ENCODE assay signal across 8 mouse cellular contexts in genomic region chr6:146725384-146725791, GRCm38 (mm10). TPM values are rescaled to one million over a fixed set of nuclear protein-coding genes. Genes with fewer than 3 reads are reported as not detected.
DNase-seq lines count a peak whose midpoint lies in the region; ATAC-seq and TF ChIP-seq lines count a peak whose summit lies in the region.

No protein-coding gene starts in this region.

- no peaks in the 10 kb centered on the region for H3K27me3 ChIP-seq in liver, postnatal 0 days (ENCODE audit: insufficient read depth, low read length)

- peak; percentile 29 to 33 for DNase-seq in left cerebral cortex, postnatal 25 days (ENCODE audit: low spot score in 2 of 2)
- no peak for DNase-seq in left cerebral cortex, postnatal 36 days (ENCODE audit: low spot score in 2 of 2)
- DNase-seq in NIH3T3 (ENCODE audit: low read depth): peak; percentile 59
- DNase-seq in hindlimb bud, embryonic 11.5 days (ENCODE audit: extremely low spot score, low read depth, low spot score): peak; percentile 22
- DNase-seq in liver, postnatal 0 days: no peak
- peak; percentile 16 for DNase-seq in retina, postnatal 7 days (ENCODE audit: low read depth, low spot score)
- DNase-seq in thymus, postnatal 36 days: no peak

- H3K36me3 ChIP-seq in liver, postnatal 0 days (replicated peaks; ENCODE audit: insufficient read depth, low read length): no peaks in the 10 kb centered on the region

- peak overlapping the region; percentile 89 for H3K4me3 ChIP-seq in embryonic fibroblast, embryonic 13.5 days (ENCODE audit: insufficient read depth, low read length)
- peak overlapping the region; percentile 91 for H3K4me3 ChIP-seq in liver, postnatal 0 days (ENCODE audit: low read depth, low read length)

- intact Hi-C loops in left cerebral cortex, postnatal 25 days (cut with DNase I): loop anchor here (5.0 kb wide), 3 partner anchors 37 to 143 kb away; partner anchors contain the start of genes Med21 and Tm7sf3
- intact Hi-C loops in left cerebral cortex, postnatal 36 days (cut with DNase I): loop anchor here (5.0 kb wide), 2 partner anchors 37 to 83 kb away; partner anchors contain the start of genes Med21 and Tm7sf3

- H3K4me2 ChIP-seq in liver, postnatal 0 days (ENCODE audit: low read depth, low read length): peak overlapping the region; percentile 99

- TF ChIP-seq CTCF in embryonic fibroblast, embryonic 13.5 days (IDR thresholded peaks at IDR 0.05; ENCODE audit: borderline replicate concordance, insufficient read depth, low read length): no peak
- no peak for TF ChIP-seq CTCF in liver, postnatal 0 days (IDR thresholded peaks at IDR 0.05; ENCODE audit: low read depth)

- H3K4me1 ChIP-seq in embryonic fibroblast, embryonic 13.5 days (ENCODE audit: control insufficient read depth, insufficient read depth, low read length): no peaks in the 10 kb centered on the region; the same call in none of the 2 replicates
- peaks cover 6% of the 10 kb centered on the region; the same call in 1 of the 2 replicates for H3K4me1 ChIP-seq in liver, postnatal 0 days (ENCODE audit: insufficient read depth)

- no peak for TF ChIP-seq EP300 in liver, postnatal 0 days (IDR thresholded peaks at IDR 0.05; ENCODE audit: low read depth)

- ATAC-seq in liver, postnatal 0 days: peak; percentile 26

- WGBS in liver, postnatal 0 days (ENCODE audit: insufficient replicate concordance): 2% methylated on average over 30 of the region's 30 CpGs

- no peak for TF ChIP-seq POLR2A in embryonic fibroblast, embryonic 13.5 days (IDR thresholded peaks at IDR 0.05; ENCODE audit: low read depth, low read length)

- H3K9ac ChIP-seq in liver, postnatal 0 days (replicated peaks): peak overlapping the region; percentile 86

- peak overlapping the region; percentile 29; the same call in 1 of the 2 replicates for H3K27ac ChIP-seq in embryonic fibroblast, embryonic 13.5 days (ENCODE audit: insufficient read depth, low read length)
- H3K27ac ChIP-seq in liver, postnatal 0 days (ENCODE audit: low read depth): peak overlapping the region; percentile 80

- no peaks in the 10 kb centered on the region for H3K9me3 ChIP-seq in liver, postnatal 0 days (ENCODE audit: low read length)

RNA-seq across cellular contexts. Expression of gene Stk38l, which starts 0.6 kb away (rescaled TPM):
- 10 to 100 TPM; 23.4 to 23.6 TPM for total RNA-seq in left cerebral cortex, postnatal 25 days (2021)
- total RNA-seq in left cerebral cortex, postnatal 36 days (2021): 10 to 100 TPM; 23.3 to 23.9 TPM
- 24.3 and 25.7 TPM in 2 replicates for polyA plus RNA-seq in embryonic fibroblast, embryonic 13.5 days (2011; ENCODE audit: insufficient read length, low read depth, missing spikeins)
- 4.0 and 4.5 TPM in 2 replicates for polyA plus RNA-seq in liver, postnatal 0 days (2015; fragmentation: Nextera tagmentation; extraction: Ambion mirVana)

Comparison
In these comparisons a context has a peak if more than half of its experiments do, and no peak if none do; other contexts are left out.
1. DNase-seq: peak in left cerebral cortex, postnatal 25 days (2 of 2), NIH3T3 (single experiment), hindlimb bud, embryonic 11.5 days (single experiment) and retina, postnatal 7 days (single experiment); none in left cerebral cortex, postnatal 36 days (0 of 2), liver, postnatal 0 days (single experiment) and thymus, postnatal 36 days (0 of 2).